Mouse (Mus musculus): ENCODE measurements around the gene Olfr1168. TPM values are rescaled to one million over a fixed set of nuclear protein-coding genes. Genes with fewer than 3 reads are reported as not detected.
"Not testable (repeated sequence)": the region's sequence is repeated elsewhere in the genome, so short reads cannot be mapped to it uniquely, and the experiment has no call there.

Gene Olfr1168
- not detected in 2 replicates for polyA plus RNA-seq (2014; fragmentation: Nextera tagmentation; extraction: Ambion mirVana)

- Histone ChIP-seq H3K4me3 (replicated peaks; ENCODE audit: low read length) (no peak within 1 kb of the TSS), H3K4me1 (replicated peaks; ENCODE audit: control insufficient read depth, insufficient read depth, low read length) (no peaks in the 10 kb centered on the region), H3K27ac (no peak within 1 kb of the TSS), H3K27me3 (ENCODE audit: control insufficient read depth, insufficient read depth, low read length) (no peaks in the 10 kb centered on the region), H3K9ac (no peak within 1 kb of the TSS), H3K4me2 (replicated peaks) (no peak within 1 kb of the TSS), H3K36me3 (replicated peaks; ENCODE audit: control insufficient read depth, insufficient read depth) (no peaks in the 10 kb centered on the region), H3K9me3 (ENCODE audit: control insufficient read depth, low read length) (no peaks in the 10 kb centered on the region)
- ATAC-seq (ENCODE audit: low FRiP score) (no peak), DNase-seq (ENCODE audit: low spot score) (no peak)
- 92% methylated on average over 2 of the region's 2 CpGs for WGBS
These were observed at the start of gene Olfr1168 for GRCm38 (mm10) chr2:88181580-88181979. Gene Olfr1168, plus strand, starts transcription at chr2:88181880.

GRCm38 (mm10) chr2:88155093-88155492, 26.6 kb upstream of the Olfr1168 start, which contains the start of gene Olfr1167:
Gene Olfr1167, minus strand, starts transcription at chr2:88155193.
- WGBS: 86% methylated on average over 1 of the region's 1 CpGs

GRCm38 (mm10) chr2:88220784-88221183, 39.1 kb downstream of the Olfr1168 start:
- Histone ChIP-seq H3K9ac (no peak overlapping the region), H3K27me3 (ENCODE audit: control insufficient read depth, insufficient read depth, low read length) (no peaks in the 10 kb centered on the region), H3K4me3 (replicated peaks; ENCODE audit: low read length) (no peak overlapping the region), H3K36me3 (replicated peaks; ENCODE audit: control insufficient read depth, insufficient read depth) (no peaks in the 10 kb centered on the region), H3K4me2 (replicated peaks) (no peak overlapping the region), H3K4me1 (replicated peaks; ENCODE audit: control insufficient read depth, insufficient read depth, low read length) (no peaks in the 10 kb centered on the region), H3K27ac (no peak overlapping the region), H3K9me3 (ENCODE audit: control insufficient read depth, low read length) (0 out of 2 replicates have a peak, but pooled peaks cover 3% of the 10 kb centered on the region)
- DNase-seq (ENCODE audit: low spot score) (no peak), ATAC-seq (ENCODE audit: low FRiP score) (no peak)
- 100% methylated on average over 1 of the region's 1 CpGs for WGBS

More at GRCm38 (mm10) chr2:88155093-88155492, 26.6 kb upstream of the Olfr1168 start, which contains the start of gene Olfr1167:
- H3K36me3 ChIP-seq (replicated peaks; ENCODE audit: control insufficient read depth, insufficient read depth); H3K4me1 ChIP-seq (replicated peaks; ENCODE audit: control insufficient read depth, insufficient read depth, low read length); H3K9me3 ChIP-seq (ENCODE audit: control insufficient read depth, low read length); H3K27me3 ChIP-seq (ENCODE audit: control insufficient read depth, insufficient read depth, low read length); H3K9ac ChIP-seq; DNase-seq (ENCODE audit: low spot score); H3K27ac ChIP-seq; ATAC-seq (ENCODE audit: low FRiP score); H3K4me3 ChIP-seq (replicated peaks; ENCODE audit: low read length); H3K4me2 ChIP-seq (replicated peaks): not testable (repeated sequence)

GRCm38 (mm10) chr2:88228234-88228633, 46.6 kb downstream of the Olfr1168 start, which contains the start of gene Olfr1170:
Gene Olfr1170, minus strand, starts transcription at chr2:88228334.
- Histone ChIP-seq H3K27ac (no peak within 1 kb of the TSS), H3K4me3 (replicated peaks; ENCODE audit: low read length) (no peak within 1 kb of the TSS), H3K36me3 (replicated peaks; ENCODE audit: control insufficient read depth, insufficient read depth) (no peaks in the 10 kb centered on the region), H3K9ac (no peak within 1 kb of the TSS), H3K4me1 (replicated peaks; ENCODE audit: control insufficient read depth, insufficient read depth, low read length) (no peaks in the 10 kb centered on the region), H3K27me3 (ENCODE audit: control insufficient read depth, insufficient read depth, low read length) (no peaks in the 10 kb centered on the region), H3K9me3 (ENCODE audit: control insufficient read depth, low read length) (no peaks in the 10 kb centered on the region), H3K4me2 (replicated peaks) (no peak within 1 kb of the TSS)
- DNase-seq (ENCODE audit: low spot score): no peak
- WGBS: 84% methylated on average over 1 of the region's 1 CpGs
- ATAC-seq (ENCODE audit: low FRiP score): no peak

Other genes starting within 250 kb of the Olfr1168 start
- gene Olfr1155, start 236.7 kb upstream of the Olfr1168 start, polyA plus RNA-seq (2014; fragmentation: Nextera tagmentation; extraction: Ambion mirVana): not detected in 2 replicates
- gene Olfr1156, start 228.8 kb upstream of the Olfr1168 start, polyA plus RNA-seq (2014; fragmentation: Nextera tagmentation; extraction: Ambion mirVana): not detected in 2 replicates
- gene Olfr1157, start 213.6 kb upstream of the Olfr1168 start, polyA plus RNA-seq (2014; fragmentation: Nextera tagmentation; extraction: Ambion mirVana): not detected in 2 replicates
- not detected in 2 replicates for gene Olfr74, start 207.2 kb upstream of the Olfr1168 start, polyA plus RNA-seq (2014; fragmentation: Nextera tagmentation; extraction: Ambion mirVana)
- gene Olfr1158, start 191.8 kb upstream of the Olfr1168 start, polyA plus RNA-seq (2014; fragmentation: Nextera tagmentation; extraction: Ambion mirVana): not detected in 2 replicates
- not detected in 2 replicates for gene Olfr1160, start 173.6 kb upstream of the Olfr1168 start, polyA plus RNA-seq (2014; fragmentation: Nextera tagmentation; extraction: Ambion mirVana)
- not detected in 2 replicates for gene Olfr1161, start 159.1 kb upstream of the Olfr1168 start, polyA plus RNA-seq (2014; fragmentation: Nextera tagmentation; extraction: Ambion mirVana)
- not detected in 2 replicates for gene Olfr73, start 144.2 kb upstream of the Olfr1168 start, polyA plus RNA-seq (2014; fragmentation: Nextera tagmentation; extraction: Ambion mirVana)
- not detected in 2 replicates for gene Olfr1162, start 130.8 kb upstream of the Olfr1168 start, polyA plus RNA-seq (2014; fragmentation: Nextera tagmentation; extraction: Ambion mirVana)
- gene Olfr1163, start 110.0 kb upstream of the Olfr1168 start, polyA plus RNA-seq (2014; fragmentation: Nextera tagmentation; extraction: Ambion mirVana): not detected in 2 replicates
- not detected in 2 replicates for gene Olfr1164, start 87.9 kb upstream of the Olfr1168 start, polyA plus RNA-seq (2014; fragmentation: Nextera tagmentation; extraction: Ambion mirVana)
- not detected in 2 replicates for gene Olfr1166, start 53.6 kb upstream of the Olfr1168 start, polyA plus RNA-seq (2014; fragmentation: Nextera tagmentation; extraction: Ambion mirVana)
- not detected in 2 replicates for gene Olfr1167, start 26.7 kb upstream of the Olfr1168 start, polyA plus RNA-seq (2014; fragmentation: Nextera tagmentation; extraction: Ambion mirVana)
- not detected in 2 replicates for gene Olfr1170, start 46.5 kb downstream of the Olfr1168 start, polyA plus RNA-seq (2014; fragmentation: Nextera tagmentation; extraction: Ambion mirVana)
- gene Olfr1173, start 98.0 kb downstream of the Olfr1168 start, polyA plus RNA-seq (2014; fragmentation: Nextera tagmentation; extraction: Ambion mirVana): not detected in 2 replicates
- gene Olfr1174-ps, start 133.3 kb downstream of the Olfr1168 start, polyA plus RNA-seq (2014; fragmentation: Nextera tagmentation; extraction: Ambion mirVana): not detected in 2 replicates
- not detected in 2 replicates for gene Olfr1175-ps, start 145.3 kb downstream of the Olfr1168 start, polyA plus RNA-seq (2014; fragmentation: Nextera tagmentation; extraction: Ambion mirVana)
- gene Olfr1176, start 154.8 kb downstream of the Olfr1168 start, polyA plus RNA-seq (2014; fragmentation: Nextera tagmentation; extraction: Ambion mirVana): not detected in 2 replicates
- not detected in 2 replicates for gene Olfr1177-ps, start 164.6 kb downstream of the Olfr1168 start, polyA plus RNA-seq (2014; fragmentation: Nextera tagmentation; extraction: Ambion mirVana)
- not detected in 2 replicates for gene Olfr1178, start 205.2 kb downstream of the Olfr1168 start, polyA plus RNA-seq (2014; fragmentation: Nextera tagmentation; extraction: Ambion mirVana)
- gene Olfr1179, start 224.6 kb downstream of the Olfr1168 start, polyA plus RNA-seq (2014; fragmentation: Nextera tagmentation; extraction: Ambion mirVana): not detected in 2 replicates
- not detected in 2 replicates for gene Olfr1180, start 237.3 kb downstream of the Olfr1168 start, polyA plus RNA-seq (2014; fragmentation: Nextera tagmentation; extraction: Ambion mirVana)
- gene Olfr1181, start 244.3 kb downstream of the Olfr1168 start, polyA plus RNA-seq (2014; fragmentation: Nextera tagmentation; extraction: Ambion mirVana): not detected in 2 replicates

Measured in hindbrain, embryonic 14.5 days (tissue).